Mouse (Mus musculus) heart, postnatal 0 days (tissue): ENCODE data around the gene Mgst1. TPM values are rescaled to one million over a fixed set of nuclear protein-coding genes. Genes with fewer than 3 reads are reported as not detected.
A peak's percentile ranks its signal among the peaks of the same experiment; 100 is the strongest.

Source experiments
- ATAC-seq: fragments of 200-750 bp; cut with Nextera tagmentation; 2 replicates; pipeline ENCODE4 v1.8.0; 2017; ENCODE audit warnings: low read depth, moderate number of reproducible peaks, moderate library complexity; ENCODE audit not compliant: insufficient read depth
- DNase-seq: peaks from one replicate; pipeline ENCODE4 v3.0.0-alpha.2; 2016; ENCODE audit warnings: low spot score
- H3K27ac ChIP-seq: fragments of 300-500 bp; sonication (generic); 2 replicates; pipeline ENCODE4 v1.5.1; 2014; ENCODE audit warnings: low read depth, mild to moderate bottlenecking
- H3K27me3 ChIP-seq: fragments of 300-500 bp; sonication (generic); 2 replicates; pipeline ENCODE4 v1.6.1; 2014; ENCODE audit warnings: low read length, mixed read lengths; ENCODE audit not compliant: control insufficient read depth, insufficient read depth
- H3K36me3 ChIP-seq: fragments of 300-500 bp; sonication (generic); replicated peaks from 2 replicates; pipeline ENCODE4 v1.6.1; 2014; ENCODE audit warnings: low read length, mixed read lengths; ENCODE audit not compliant: control insufficient read depth, insufficient read depth
- H3K4me1 ChIP-seq: fragments of 300-500 bp; sonication (generic); 2 replicates; pipeline ENCODE4 v1.6.1; 2014; ENCODE audit warnings: antibody characterized with exemption; ENCODE audit not compliant: control insufficient read depth, insufficient read depth
- H3K4me2 ChIP-seq: fragments of 300-500 bp; sonication (generic); 2 replicates; pipeline ENCODE4 v1.6.1; 2014; ENCODE audit warnings: low read depth, mild to moderate bottlenecking, low read length, moderate library complexity
- H3K4me3 ChIP-seq: fragments of 300-500 bp; sonication (generic); 2 replicates; pipeline ENCODE4 v1.5.1; 2014; ENCODE audit warnings: low read depth, low read length
- H3K9ac ChIP-seq: fragments of 300-500 bp; sonication (generic); replicated peaks from 2 replicates; pipeline ENCODE4 v1.6.1; 2014; ENCODE audit warnings: low read depth, low read length, mixed read lengths
- H3K9me3 ChIP-seq: fragments of 300-500 bp; sonication (generic); replicated peaks from 2 replicates; pipeline ENCODE4 v1.6.1; 2016; ENCODE audit warnings: low read length; ENCODE audit not compliant: control insufficient read depth
- CTCF ChIP-seq: IDR thresholded peaks from 2 replicates; pipeline ENCODE4 v1.5.1; 2016; ENCODE audit warnings: antibody characterized with exemption, control low read depth, low read depth
- EP300 ChIP-seq: IDR thresholded peaks from 2 replicates; pipeline ENCODE4 v1.6.1; 2016; ENCODE audit warnings: antibody characterized with exemption, low read depth
- WGBS: fragments of 180-500 bp; shearing (Covaris S2); extraction: QIAGEN DNeasy Blood & Tissue Kit; methylation state at CpG from one replicate; pipeline ENCODE4 v1.1.7; 2014; 5-methylcytosine and 5-hydroxymethylcytosine counted together
- polyA plus RNA-seq: library from polyadenylated mRNA; unstranded; fragments of >200 nt; fragmentation: Nextera tagmentation; extraction: Ambion mirVana; gene quantifications from 2 replicates; pipeline ENCODE4 v1.2.1, GENCODE M21; 2015
- total RNA-seq: library from RNA; depleted of rRNA; stranded (reverse); fragments of >200 nt; gene quantifications from 2 replicates; pipeline ENCODE4 v1.2.3, GENCODE M21; 2014; ENCODE audit warnings: low replicate concordance

Mgst1 gene
- total and polyA plus RNA-seq, 2 experiments from 2014 or later = 62.2 to 117 TPM

- peak; percentile 38 for DNase-seq
- H3K4me3 ChIP-seq = peak overlapping the region; percentile 53
- H3K9me3 ChIP-seq = no peaks in the 10 kb centered on the region
- H3K27ac ChIP-seq = peak overlapping the region; percentile 68
- H3K36me3 ChIP-seq = no peaks in the 10 kb centered on the region
- 39% methylated on average over 4 of the region's 4 CpGs for WGBS
- no peak for TF ChIP-seq CTCF
- no peak for TF ChIP-seq EP300
- peak overlapping the region; percentile 68 for H3K4me2 ChIP-seq
- H3K9ac ChIP-seq = peak overlapping the region; percentile 61
- ATAC-seq = peak; percentile 64
- peaks cover 8% of the 10 kb centered on the region; the same call in 1 of the 2 replicates for H3K4me1 ChIP-seq
- no peaks in the 10 kb centered on the region for H3K27me3 ChIP-seq
Observed at GRCm38 (mm10) chr6:138141111-138141592, 1.0 kb downstream of the Mgst1 start.

GRCm38 (mm10) chr6:138142604-138143003 is 2.5 kb downstream of the Mgst1 start:
- no peak overlapping the region for H3K4me2 ChIP-seq
- H3K4me3 ChIP-seq = no peak overlapping the region
- no peak overlapping the region for H3K27ac ChIP-seq
- ATAC-seq (no peak), DNase-seq (no peak)
- H3K9me3 ChIP-seq = no peaks in the 10 kb centered on the region
- H3K9ac ChIP-seq = no peak overlapping the region
- peaks cover 8% of the 10 kb centered on the region; the same call in 1 of the 2 replicates for H3K4me1 ChIP-seq
- H3K36me3 ChIP-seq = no peaks in the 10 kb centered on the region
- no peaks in the 10 kb centered on the region for H3K27me3 ChIP-seq
- TF ChIP-seq EP300 (no peak), CTCF (no peak)
- WGBS = 87% methylated on average over 7 of the region's 7 CpGs

GRCm38 (mm10) chr6:138143450-138143849 is 3.3 kb downstream of the Mgst1 start:
- ATAC-seq = no peak
- H3K27ac ChIP-seq = no peak overlapping the region
- no peak overlapping the region for H3K9ac ChIP-seq
- no peak for TF ChIP-seq EP300
- no peak for TF ChIP-seq CTCF
- peaks cover 8% of the 10 kb centered on the region; the same call in 1 of the 2 replicates for H3K4me1 ChIP-seq
- no peak overlapping the region for H3K4me3 ChIP-seq
- no peak for DNase-seq
- H3K9me3 ChIP-seq = no peaks in the 10 kb centered on the region
- WGBS = 69% methylated on average over 3 of the region's 3 CpGs
- no peak overlapping the region for H3K4me2 ChIP-seq
- H3K27me3 ChIP-seq = no peaks in the 10 kb centered on the region
- H3K36me3 ChIP-seq = no peaks in the 10 kb centered on the region

GRCm38 (mm10) chr6:138153111-138153510 is 13.0 kb downstream of the Mgst1 start:
- Histone ChIP-seq H3K4me3 (no peak overlapping the region), H3K36me3 (peaks cover 8% of the 10 kb centered on the region; the same call in 1 of the 2 replicates), H3K4me2 (no peak overlapping the region), H3K9ac (no peak overlapping the region), H3K27ac (no peak overlapping the region), H3K9me3 (peaks cover 6% of the 10 kb centered on the region; the same call in 1 of the 2 replicates), H3K4me1 (no peaks in the 10 kb centered on the region), H3K27me3 (no peaks in the 10 kb centered on the region)
- no peak for TF ChIP-seq EP300
- peak; percentile 94 for TF ChIP-seq CTCF
- DNase-seq = peak; percentile 51
- WGBS = 21% methylated on average over 5 of the region's 5 CpGs
- ATAC-seq = no peak

- no peaks in the 10 kb centered on the region for H3K9me3 ChIP-seq
- TF ChIP-seq CTCF (peak; percentile 64), EP300 (no peak)
- no peak overlapping the region for H3K4me2 ChIP-seq
- H3K27ac ChIP-seq = no peak overlapping the region
- no peaks in the 10 kb centered on the region for H3K4me1 ChIP-seq
- WGBS = 74% methylated on average over 7 of the region's 7 CpGs
- no peak overlapping the region for H3K4me3 ChIP-seq
- ATAC-seq = no peak; the same call in 1 of the 2 replicates
- no peak for DNase-seq
- H3K9ac ChIP-seq = no peak overlapping the region
- H3K27me3 ChIP-seq = no peaks in the 10 kb centered on the region
- H3K36me3 ChIP-seq = no peaks in the 10 kb centered on the region
Observed at GRCm38 (mm10) chr6:138163920-138164319, 23.8 kb downstream of the Mgst1 start.
